Mouse (Mus musculus): ENCODE measurements at regions not wholly inside any gene's neighbourhood (a gene's known extent, or its start where the extent isn't known, plus 50 kb on each side); places are given as distances from the start of the nearest gene placed in this dataset.
A peak's percentile ranks its signal among the peaks of the same experiment; 100 is the strongest.

DNA sequence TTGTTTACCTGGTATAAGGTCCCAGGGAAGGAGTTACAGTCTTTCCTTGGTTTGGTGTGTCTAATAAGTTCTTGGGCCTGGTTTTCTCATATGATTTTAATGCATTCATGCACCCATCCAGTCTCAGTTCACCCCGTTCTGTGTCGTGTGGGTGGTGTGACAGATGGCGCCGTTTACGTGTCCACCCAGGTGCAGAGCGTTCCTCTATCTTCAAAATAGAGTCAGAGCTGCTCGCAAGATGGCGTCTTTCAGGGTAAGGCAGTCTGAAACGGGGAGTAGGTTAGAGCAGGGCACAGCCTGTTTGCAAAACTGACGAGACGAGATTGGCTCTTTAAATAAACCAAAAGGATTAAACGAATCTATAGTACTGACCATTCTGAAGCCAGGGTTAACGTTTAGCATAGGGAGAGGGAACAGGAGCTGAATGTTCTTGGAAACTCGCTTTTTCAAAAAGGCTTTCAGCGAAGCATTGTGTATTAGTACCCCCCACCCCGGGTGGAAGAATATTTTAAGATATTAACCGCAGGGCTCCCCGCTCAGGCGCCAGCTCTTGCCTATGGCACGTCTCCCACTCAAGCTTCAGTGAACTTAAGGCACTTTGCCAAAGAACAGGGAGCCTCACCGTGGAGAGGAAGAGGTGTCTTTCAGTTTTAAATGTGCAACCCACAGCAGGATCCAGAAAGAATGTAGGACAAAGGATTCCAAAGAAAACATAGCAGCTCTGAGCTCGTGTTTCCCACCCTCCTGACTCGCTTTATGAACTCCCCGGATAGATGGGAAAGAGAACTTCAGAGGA is 241.7 kb upstream of the Pfn2 start:
- no peak for DNase-seq

GRCm38 (mm10) chr3:58090396-58090795 is 242.5 kb upstream of the Pfn2 start:
- peak; percentile 2 for DNase-seq

- DNase-seq: no peak
Measured at GRCm38 (mm10) chr3:58091466-58092176, 243.7 kb upstream of the Pfn2 start.

GRCm38 (mm10) chr3:58110911-58111476 is 263.1 kb upstream of the Pfn2 start:
- DNase-seq: no peak

DNA sequence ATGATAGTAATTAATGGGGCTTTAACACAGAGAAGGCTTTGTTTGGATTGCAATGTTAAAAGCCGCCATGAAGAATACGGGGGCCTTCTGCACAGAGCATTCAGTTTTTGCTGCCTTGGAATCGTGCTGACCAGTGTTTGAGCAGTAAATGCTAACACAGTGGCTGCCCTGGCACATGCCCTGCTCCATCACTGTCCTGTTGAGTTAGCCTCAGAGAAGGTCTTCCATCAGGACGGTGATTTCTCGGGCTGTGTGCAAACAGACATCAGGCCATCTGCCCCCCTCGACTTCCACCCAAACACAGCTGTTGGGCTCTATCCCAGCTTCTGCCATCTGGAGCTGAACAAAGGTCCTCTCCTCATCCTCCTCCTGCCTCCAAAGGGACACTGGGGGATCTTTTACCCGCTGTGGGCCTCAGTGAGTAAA is 264.6 kb upstream of the Pfn2 start:
- DNase-seq: no peak

GRCm38 (mm10) chr3:58113941-58114340 is 266.1 kb upstream of the Pfn2 start:
- no peak for DNase-seq

- no peak for DNase-seq
Measured at GRCm38 (mm10) chr3:58115511-58115910, 267.6 kb upstream of the Pfn2 start.

DNA sequence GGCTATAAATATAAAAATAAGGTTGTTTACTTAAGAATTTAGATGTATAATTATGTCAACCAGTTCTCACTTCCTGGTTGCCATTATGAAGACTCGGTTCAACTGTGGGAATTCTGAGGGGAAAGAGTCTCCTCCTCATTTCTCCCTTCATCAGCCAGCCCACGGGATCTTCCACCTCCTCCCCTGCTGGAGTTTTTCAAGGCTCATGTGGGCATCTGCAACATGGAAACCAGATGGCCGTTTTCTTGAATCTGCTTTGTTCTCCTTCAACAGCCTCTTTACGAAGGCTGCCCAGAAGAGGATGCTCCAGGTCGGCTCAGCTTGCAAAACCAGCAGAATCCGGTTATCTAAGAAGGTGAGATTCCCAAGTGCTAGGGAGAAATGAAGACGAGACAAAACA is 269.0 kb upstream of the Pfn2 start:
- DNase-seq: no peak

DNA sequence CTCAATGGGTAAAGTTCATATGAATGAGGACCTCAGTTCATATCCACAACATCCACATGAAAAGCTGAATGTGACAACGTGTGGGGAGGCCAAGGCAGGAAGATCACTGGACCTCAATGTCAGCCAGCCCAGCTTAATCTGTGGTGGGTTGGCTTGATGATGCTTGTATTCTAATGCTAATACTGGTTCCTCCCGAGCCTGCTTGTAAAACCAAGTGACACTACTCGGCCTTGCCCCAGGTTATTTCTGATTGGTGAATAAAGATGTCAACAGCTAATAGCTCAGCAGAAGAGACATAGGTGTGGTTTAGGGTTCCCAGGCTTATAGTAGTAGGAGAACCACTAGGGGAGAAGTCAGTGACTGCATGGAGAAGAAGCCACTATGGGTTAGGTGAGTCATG is 272.2 kb upstream of the Pfn2 start:
- no peak for DNase-seq

- DNase-seq: peak; percentile 74
Measured at GRCm38 (mm10) chr3:58122456-58123359, 274.8 kb upstream of the Pfn2 start.

DNA sequence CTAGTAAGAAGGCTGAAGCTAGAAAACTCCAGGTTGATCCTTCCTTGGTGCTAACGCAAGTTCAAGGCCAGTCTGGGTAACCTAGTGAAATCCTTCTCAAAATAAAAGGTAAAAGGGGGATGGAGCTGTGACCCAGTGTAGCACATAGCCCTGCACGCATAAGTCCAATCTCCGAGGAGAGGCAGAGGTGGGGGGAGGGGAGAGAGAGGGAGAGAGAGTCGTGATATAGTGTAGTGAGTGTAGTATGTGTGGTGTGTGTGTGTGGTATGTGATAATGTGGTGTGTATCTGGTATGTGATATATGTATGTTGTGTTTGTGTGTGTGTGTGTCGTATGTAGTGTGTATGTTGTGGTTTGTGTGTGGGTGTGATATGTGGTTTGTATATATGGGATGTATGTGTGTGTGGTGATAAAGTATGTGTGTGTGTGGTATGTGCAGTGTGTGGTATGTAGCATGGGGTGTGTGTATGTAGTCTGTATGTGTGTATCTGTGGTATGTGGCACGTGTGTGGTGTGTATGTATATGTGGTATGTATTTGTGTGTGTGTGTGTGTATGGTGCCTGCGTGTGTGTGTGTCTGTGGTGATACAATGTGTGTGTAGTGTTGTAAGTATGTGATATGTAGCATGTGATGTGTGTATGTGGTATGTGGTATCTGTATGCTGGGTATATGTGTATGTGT is 275.7 kb upstream of the Pfn2 start:
- DNase-seq: no peak

DNA sequence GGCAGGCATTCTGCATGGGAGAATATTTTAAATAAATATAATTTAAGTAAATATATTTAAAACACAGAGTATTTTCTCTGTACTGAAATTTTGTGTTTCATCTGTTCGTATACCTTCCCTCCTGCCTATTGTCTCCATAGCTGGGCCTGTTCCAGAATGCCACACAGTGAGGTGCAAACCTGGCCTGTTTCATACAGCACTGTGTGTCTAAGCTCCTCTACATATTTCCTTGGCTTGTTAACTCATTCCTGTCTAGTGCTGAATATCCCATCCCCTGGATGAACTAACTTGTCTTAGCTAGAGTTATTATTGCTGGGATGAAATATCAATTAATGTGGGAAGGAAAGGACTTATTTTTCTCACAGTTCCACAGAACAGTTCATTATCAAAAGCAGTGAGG is 277.0 kb upstream of the Pfn2 start:
- DNase-seq: no peak

DNA sequence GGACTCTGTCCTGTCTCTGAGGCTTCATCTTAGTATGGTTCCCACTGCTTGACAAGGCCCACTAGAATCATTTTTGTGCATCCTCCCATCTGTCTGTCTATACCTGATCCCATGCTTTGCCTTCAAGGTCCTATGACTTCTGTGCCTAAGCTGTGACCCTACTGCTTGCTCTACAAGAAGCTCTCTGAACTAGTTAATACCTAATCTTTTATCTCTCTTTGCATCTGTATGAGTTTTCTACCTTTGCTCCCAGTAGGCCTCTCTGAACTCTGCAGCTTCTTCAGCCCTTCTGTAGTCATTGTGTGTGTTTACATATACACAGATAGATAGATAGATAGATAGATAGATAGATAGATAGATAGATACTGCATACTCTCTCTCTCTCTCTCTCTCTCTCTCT is 279.1 kb upstream of the Pfn2 start:
- DNase-seq: no peak

DNA sequence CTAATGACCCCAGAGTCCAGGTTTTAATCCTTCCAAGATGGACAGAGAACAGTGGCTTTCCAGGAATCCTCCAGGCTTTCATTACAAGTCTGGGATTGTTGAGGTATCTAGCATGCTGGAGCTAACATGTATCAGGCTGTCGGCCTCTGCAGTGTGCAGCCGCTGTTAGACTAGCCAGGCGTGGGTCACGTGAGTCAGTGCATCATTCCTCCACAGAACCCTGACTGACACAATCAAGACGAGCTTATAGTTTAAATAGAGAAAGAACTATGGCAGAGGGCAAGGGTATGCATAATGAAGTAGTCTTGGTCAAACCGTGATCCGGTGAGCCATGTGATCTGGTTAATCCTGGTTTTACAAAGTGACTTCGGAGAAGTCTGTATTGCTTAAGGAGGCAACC is 280.2 kb upstream of the Pfn2 start:
- DNase-seq: no peak

DNA sequence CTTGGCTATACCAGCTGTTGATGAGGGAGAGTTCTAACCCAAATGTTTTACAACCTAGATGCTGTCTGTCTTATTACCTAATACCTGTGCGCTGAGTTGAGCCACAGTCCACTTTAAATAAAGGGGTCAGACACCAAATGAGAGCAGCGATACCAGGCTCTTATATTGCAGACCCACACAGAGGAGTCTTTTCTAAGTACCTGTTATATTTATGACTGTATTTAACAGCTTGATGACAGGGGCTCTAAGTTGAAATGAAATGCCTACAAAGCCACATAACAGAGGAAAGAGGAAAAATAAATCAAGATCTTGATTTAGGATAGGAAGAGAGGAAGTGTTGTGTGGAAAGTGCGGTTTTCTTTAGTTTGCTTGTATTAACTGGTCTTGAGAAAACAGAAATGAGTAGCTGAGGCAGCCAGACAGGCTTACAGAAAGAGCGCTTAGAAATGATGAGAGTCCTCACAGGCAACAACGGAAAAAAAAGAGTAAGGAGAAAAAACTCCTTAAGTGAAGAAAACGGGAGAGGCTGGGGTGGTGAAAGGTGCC is 281.6 kb upstream of the Pfn2 start:
- DNase-seq: no peak

DNA sequence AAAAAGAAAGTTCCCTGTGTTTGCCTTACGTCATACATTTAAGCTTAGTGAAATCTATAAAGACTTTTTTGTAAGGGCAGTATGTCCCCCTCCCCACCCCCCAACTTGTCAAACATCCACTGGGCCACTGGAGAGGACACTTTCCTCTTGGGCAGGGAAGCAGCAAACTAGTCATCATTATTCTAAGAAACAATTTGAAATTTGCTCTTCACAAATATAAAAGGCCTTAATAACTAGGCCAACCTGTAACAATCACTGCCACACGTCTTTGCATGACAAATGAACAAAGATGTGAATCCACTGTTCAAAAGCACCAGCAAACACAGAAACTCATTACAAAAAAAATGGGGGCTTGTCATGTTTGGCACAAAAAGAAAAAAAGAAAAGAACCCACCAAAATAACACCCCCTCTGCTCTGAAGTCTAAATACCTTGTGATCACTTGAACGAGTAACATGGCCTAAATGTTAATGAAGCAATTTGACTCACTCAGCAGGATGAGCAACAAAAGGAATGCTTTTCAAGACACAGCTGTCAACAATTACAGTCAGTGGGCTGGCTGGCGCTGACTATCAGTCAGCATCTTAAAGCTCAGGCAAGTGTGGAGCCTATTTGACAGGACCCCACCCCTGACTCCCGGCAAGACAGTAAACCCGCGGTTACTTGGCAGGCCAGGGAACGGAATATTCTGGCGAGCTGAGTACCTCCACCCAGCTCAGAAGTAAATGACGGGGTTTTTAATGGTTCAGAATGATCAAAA is 278.7 kb upstream of the Tsc22d2 start:
- no peak for DNase-seq

DNA sequence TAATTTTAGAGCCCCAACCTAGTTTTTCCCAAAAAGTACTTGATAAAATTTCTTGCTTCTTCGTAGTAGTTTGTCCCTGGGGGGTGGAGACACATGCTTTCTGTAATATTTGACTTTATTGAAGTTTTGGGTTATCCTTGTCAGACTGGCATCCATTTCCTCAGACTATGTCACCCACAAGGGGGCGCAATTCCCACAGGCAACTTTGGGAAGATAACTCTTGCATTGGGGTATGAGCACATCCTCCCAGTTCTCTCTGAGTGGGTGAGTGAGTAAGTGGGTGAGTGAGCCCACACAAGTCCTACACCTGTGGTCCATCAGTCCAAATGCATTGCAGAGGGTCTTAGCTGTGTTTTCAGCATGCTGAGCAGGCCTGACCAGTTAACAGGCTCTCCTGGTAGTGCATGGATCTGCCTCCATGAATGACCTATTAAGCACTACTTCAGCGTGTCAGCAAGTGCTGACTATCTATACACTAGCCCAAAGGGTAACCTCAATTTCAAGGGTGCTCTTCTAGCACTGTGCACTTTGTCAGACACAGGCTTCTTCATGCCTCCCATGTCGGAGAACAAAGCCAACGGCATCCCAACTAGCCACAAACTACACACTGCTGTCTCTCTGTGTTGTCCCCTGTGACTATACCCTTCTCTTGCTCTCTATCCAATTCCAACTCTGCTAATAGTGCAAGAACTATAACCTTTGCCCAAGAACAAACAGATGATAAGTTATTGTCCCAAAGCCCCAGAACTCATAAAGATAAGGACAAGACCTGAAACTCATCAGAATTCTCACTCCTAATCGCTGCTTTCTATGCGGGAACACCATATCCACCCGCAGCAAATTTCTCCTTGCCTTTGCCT is 275.6 kb upstream of the Tsc22d2 start:
- DNase-seq: peak; percentile 63

GRCm38 (mm10) chr3:58146108-58146507 is 268.4 kb upstream of the Tsc22d2 start:
- DNase-seq: no peak

GRCm38 (mm10) chr3:58146762-58147161 is 267.8 kb upstream of the Tsc22d2 start:
- DNase-seq: no peak

GRCm38 (mm10) chr3:58153141-58153540 is 261.4 kb upstream of the Tsc22d2 start:
- DNase-seq: no peak
